Mouse (Mus musculus) MEL (cell line): Measurements from ENCODE around the gene 9430038I01Rik. TPM values are rescaled to one million over a fixed set of nuclear protein-coding genes. Genes with fewer than 3 reads are reported as not detected.

Experiments
- DNase-seq: peaks from one replicate; pipeline ENCODE4 v3.0.0; 2011; ENCODE audit warnings: low read depth, low spot score
- H3K27ac ChIP-seq: 2 replicates; pipeline ENCODE4 v1.5.1; 2012; ENCODE audit warnings: low read depth, mild to moderate bottlenecking, control low read depth, low read length, moderate library complexity; ENCODE audit not compliant: control insufficient read depth
- H3K27me3 ChIP-seq, 2 experiments: fragments of 150-350 bp in 1 of 2; sonication (generic) in 1 of 2; 2 replicates each; pipeline ENCODE4 v1.6.1; 2012; ENCODE audit warnings: low read length in 2 of 2, mild to moderate bottlenecking in 2 of 2, improper control_type of control experiment in 1 of 2, moderate library complexity in 1 of 2; ENCODE audit not compliant: insufficient read depth in 2 of 2, control insufficient read depth in 1 of 2
- H3K36me3 ChIP-seq, 2 experiments: 2 replicates each; pipeline ENCODE4 v1.6.1; 2012 to 2014; ENCODE audit warnings: low read length in 2 of 2, improper control_type of control experiment in 1 of 2, inconsistent platforms in 1 of 2, mild to moderate bottlenecking in 1 of 2; ENCODE audit not compliant: insufficient read depth in 2 of 2, control insufficient read depth in 1 of 2
- H3K4me1 ChIP-seq, 2 experiments: fragments of 150-350 bp in 1 of 2; sonication (generic) in 1 of 2; 2 replicates each; pipeline ENCODE4 v1.6.1; 2012; ENCODE audit warnings: low read length in 2 of 2, improper control_type of control experiment in 1 of 2, mild to moderate bottlenecking in 1 of 2; ENCODE audit not compliant: insufficient read depth in 2 of 2, control insufficient read depth in 1 of 2
- H3K4me3 ChIP-seq, 2 experiments: fragments of 150-350 bp in 1 of 2; sonication (generic) in 1 of 2; 2 replicates each; pipeline ENCODE4 v1.5.1; 2012; ENCODE audit warnings: low read depth in 2 of 2, low read length in 2 of 2, mild to moderate bottlenecking in 2 of 2, moderate library complexity in 2 of 2, control low read depth in 1 of 2, improper control_type of control experiment in 1 of 2; ENCODE audit not compliant: control insufficient read depth in 1 of 2, insufficient read depth in 1 of 2
- H3K79me2 ChIP-seq: 2 replicates; pipeline ENCODE4 v1.6.1; 2012; ENCODE audit warnings: mild to moderate bottlenecking, low read length, moderate library complexity; ENCODE audit not compliant: control insufficient read depth, poor library complexity, insufficient read depth
- H3K9ac ChIP-seq: 2 replicates; pipeline ENCODE4 v1.6.1; 2012; ENCODE audit warnings: low read depth, mild to moderate bottlenecking, control low read depth, low read length, moderate library complexity; ENCODE audit not compliant: control insufficient read depth, poor library complexity, severe bottlenecking
- H3K9me3 ChIP-seq: fragments of 150-350 bp; sonication (generic); replicated peaks from 2 replicates; pipeline ENCODE4 v1.6.1; 2012; ENCODE audit warnings: mild to moderate bottlenecking, low read length, improper control_type of control experiment, moderate library complexity; ENCODE audit not compliant: insufficient read depth
- BHLHE40 ChIP-seq: IDR thresholded peaks from 2 replicates; pipeline ENCODE4 v1.6.1; 2012; ENCODE audit warnings: low read depth, mild to moderate bottlenecking, inconsistent platforms, low read length, improper control_type of control experiment, borderline replicate concordance
- CHD1 ChIP-seq: IDR thresholded peaks from 2 replicates; pipeline ENCODE4 v1.6.1; 2012; ENCODE audit warnings: low read depth, mild to moderate bottlenecking, inconsistent platforms, low read length, improper control_type of control experiment
- CHD2 ChIP-seq: IDR thresholded peaks from 2 replicates; pipeline ENCODE4 v1.6.1; 2011; ENCODE audit warnings: low read length, improper control_type of control experiment
- ELF1 ChIP-seq: IDR thresholded peaks from 2 replicates; pipeline ENCODE4 v1.6.1; 2014; ENCODE audit warnings: low read depth, mild to moderate bottlenecking, inconsistent platforms, low read length, improper control_type of control experiment, moderate library complexity
- GABPA ChIP-seq: IDR thresholded peaks from 2 replicates; pipeline ENCODE4 v1.6.1; 2012; ENCODE audit warnings: low read depth, mild to moderate bottlenecking, inconsistent platforms, low read length, improper control_type of control experiment, moderate library complexity
- GATA1 ChIP-seq: IDR thresholded peaks from 2 replicates; pipeline ENCODE4 v1.6.1; 2011; ENCODE audit warnings: low read depth, low read length, improper control_type of control experiment
- JUND ChIP-seq: IDR thresholded peaks from 2 replicates; pipeline ENCODE4 v1.6.1; 2011; ENCODE audit warnings: low read depth, mild to moderate bottlenecking, improper control_type of control experiment, low read length
- MAX ChIP-seq: IDR thresholded peaks from 2 replicates; pipeline ENCODE4 v1.6.1; 2011; ENCODE audit warnings: low read length, improper control_type of control experiment
- MYB ChIP-seq: IDR thresholded peaks from 2 replicates; pipeline ENCODE4 v1.6.1; 2011; ENCODE audit warnings: mild to moderate bottlenecking, low read depth, low read length, improper control_type of control experiment
- NRF1 ChIP-seq: IDR thresholded peaks from 2 replicates; pipeline ENCODE4 v1.6.1; 2014; ENCODE audit warnings: low read depth, mild to moderate bottlenecking, inconsistent platforms, low read length, improper control_type of control experiment, moderate library complexity; ENCODE audit not compliant: poor library complexity, insufficient read depth, severe bottlenecking
- POLR2A ChIP-seq, 2 experiments: IDR thresholded peaks; 2 replicates each; pipeline ENCODE4 v1.6.1; 2011 to 2012; ENCODE audit warnings: low read length in 2 of 2, mild to moderate bottlenecking in 2 of 2, control low read depth in 1 of 2, improper control_type of control experiment in 1 of 2, low read depth in 1 of 2, moderate library complexity in 1 of 2; ENCODE audit not compliant: control insufficient read depth in 1 of 2, insufficient read depth in 1 of 2, poor library complexity in 1 of 2
- POLR2AphosphoS5 ChIP-seq: IDR thresholded peaks from 2 replicates; pipeline ENCODE4 v1.6.1; 2012; ENCODE audit warnings: low read depth, borderline replicate concordance, mild to moderate bottlenecking, inconsistent platforms, low read length, moderate library complexity, mixed read lengths
- RAD21 ChIP-seq: IDR thresholded peaks from 2 replicates; pipeline ENCODE4 v1.6.1; 2011; ENCODE audit warnings: mild to moderate bottlenecking, low read depth, low read length, improper control_type of control experiment
- RCOR1 ChIP-seq: IDR thresholded peaks from 2 replicates; pipeline ENCODE4 v1.6.1; 2012; ENCODE audit warnings: low read depth, mild to moderate bottlenecking, inconsistent platforms, low read length, improper control_type of control experiment
- SMC3 ChIP-seq: IDR thresholded peaks from 2 replicates; pipeline ENCODE4 v1.6.1; 2011; ENCODE audit warnings: low read depth, low read length, improper control_type of control experiment
- TAL1 ChIP-seq: IDR thresholded peaks from 2 replicates; pipeline ENCODE4 v1.6.1; 2012; ENCODE audit warnings: mild to moderate bottlenecking, inconsistent platforms, low read length, moderate library complexity, mixed read lengths
- UBTF ChIP-seq: IDR thresholded peaks from 2 replicates; pipeline ENCODE4 v1.6.1; 2012; ENCODE audit warnings: low read depth, mild to moderate bottlenecking, inconsistent platforms, low read length, improper control_type of control experiment, moderate library complexity, borderline replicate concordance; ENCODE audit not compliant: insufficient read depth
- USF2 ChIP-seq, 2 experiments: IDR thresholded peaks; 2 replicates each; pipeline ENCODE4 v1.6.1; 2011 to 2012; ENCODE audit warnings: improper control_type of control experiment in 2 of 2, low read length in 2 of 2, borderline replicate concordance in 1 of 2, inconsistent platforms in 1 of 2, low read depth in 1 of 2, mild to moderate bottlenecking in 1 of 2; ENCODE audit not compliant: insufficient read depth in 1 of 2
- ZMIZ1 ChIP-seq: IDR thresholded peaks from 2 replicates; pipeline ENCODE4 v1.6.1; 2012; ENCODE audit warnings: low read depth, mild to moderate bottlenecking, inconsistent platforms, low read length, improper control_type of control experiment, moderate library complexity
- ZNF384 ChIP-seq: IDR thresholded peaks from 2 replicates; pipeline ENCODE4 v1.6.1; 2012; ENCODE audit warnings: low read depth, mild to moderate bottlenecking, inconsistent platforms, low read length, improper control_type of control experiment
- polyA plus RNA-seq, 2 experiments: library from polyadenylated mRNA; stranded (reverse) in 1 of 2; unstranded in 1 of 2; fragments of >175 nt in 1 of 2; fragments of >200 nt in 1 of 2; gene quantifications; 2 replicates each; pipeline versions ENCODE4 v1.2.1 to v1.2.4; 2012; ENCODE audit warnings: low replicate concordance in 2 of 2, low read depth in 1 of 2; ENCODE audit not compliant: insufficient read length in 2 of 2, insufficient read depth in 1 of 2, missing spikeins in 1 of 2
- total RNA-seq: library from RNA; depleted of rRNA; stranded (reverse); fragments of 300-350 nt; gene quantifications from 2 replicates; pipeline ENCODE4 v1.2.3, GENCODE M21; 2012

9430038I01Rik gene
- total and polyA plus RNA-seq, 3 experiments, result 19.0 to 24.5 TPM; not detected in 1

DNA sequence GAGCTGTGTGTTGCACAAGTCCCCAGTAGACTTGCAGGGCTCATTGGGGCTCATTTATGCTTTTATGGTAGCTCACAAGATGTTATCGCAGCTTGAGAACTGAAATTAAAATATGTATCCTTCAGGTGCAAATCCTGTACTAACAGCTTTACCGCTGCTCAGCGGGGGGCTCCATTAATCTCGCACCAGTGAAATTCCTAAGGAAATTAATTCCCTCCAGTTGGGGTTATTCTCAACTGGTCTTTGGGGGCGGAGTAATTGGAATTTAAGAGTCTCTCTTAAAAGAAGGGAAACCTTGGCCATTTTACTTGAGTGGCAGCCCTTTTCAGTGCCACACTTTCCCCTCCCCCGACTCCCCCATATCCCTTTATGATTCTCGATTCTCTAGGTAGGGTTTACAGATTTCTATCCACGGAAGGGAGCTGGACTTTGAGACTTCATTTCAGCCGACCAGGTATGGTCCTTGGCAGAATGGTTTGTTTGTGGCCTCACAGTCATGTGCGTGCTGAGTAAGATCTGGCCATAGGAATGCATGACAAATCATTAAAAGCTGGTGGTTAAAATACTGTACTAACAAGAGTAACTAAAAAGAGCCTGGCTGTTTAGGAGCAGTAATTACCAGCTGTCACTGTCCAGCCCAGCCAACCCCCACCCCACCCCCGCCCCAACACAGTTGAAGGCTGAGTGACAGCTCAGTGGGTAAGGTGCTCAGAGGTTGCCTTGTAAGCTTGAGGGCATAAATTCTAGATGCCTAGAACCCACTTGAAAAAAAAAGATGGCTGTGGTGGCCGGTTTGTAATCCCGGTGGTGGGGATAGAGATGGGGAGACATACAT is 21.4 kb upstream of the 9430038I01Rik start:
- H3K36me3 ChIP-seq, result no peaks in the 10 kb centered on the region
- no peak overlapping the region for H3K27ac ChIP-seq
- no peak overlapping the region for H3K4me3 ChIP-seq
- no peaks in the 10 kb centered on the region for H3K9me3 ChIP-seq
- no peaks in the 10 kb centered on the region for H3K79me2 ChIP-seq
- H3K4me1 ChIP-seq, result peaks cover under 1 to 6% of the 10 kb centered on the region in 2 experiments; a peak in 2 of 4 replicates
- no peak for DNase-seq
- no peak overlapping the region for H3K9ac ChIP-seq
- no peak for TF ChIP-seq SMC3
- TF ChIP-seq ZNF384, result no peak
- no peak for TF ChIP-seq ZMIZ1
- no peak for TF ChIP-seq CHD1
- TF ChIP-seq USF2 (IDR thresholded peaks at IDR 0.05; ENCODE audit: borderline replicate concordance in 1 of 2, insufficient read depth in 1 of 2, low read depth in 1 of 2, low read length in 2 of 2), result no peak
- TF ChIP-seq GATA1, result no peak
- no peak for TF ChIP-seq TAL1
- TF ChIP-seq MAX, result no peak
- TF ChIP-seq BHLHE40, result no peak
- TF ChIP-seq CHD2, result no peak
- no peak for TF ChIP-seq UBTF
- TF ChIP-seq RCOR1, result no peak
- no peak for TF ChIP-seq POLR2AphosphoS5
- no peak for TF ChIP-seq JUND
- no peak for TF ChIP-seq POLR2A (IDR thresholded peaks at IDR 0.05; ENCODE audit: control insufficient read depth in 1 of 2, insufficient read depth in 1 of 2, low read depth in 1 of 2, low read length in 2 of 2, poor library complexity in 1 of 2)
- no peak for TF ChIP-seq ELF1
- no peak for TF ChIP-seq NRF1
- TF ChIP-seq GABPA, result no peak
- no peak for TF ChIP-seq MYB
- TF ChIP-seq, all 39 proteins: peak for 0
- no peaks in the 10 kb centered on the region; a peak in 1 of 4 replicates for H3K27me3 ChIP-seq

DNA sequence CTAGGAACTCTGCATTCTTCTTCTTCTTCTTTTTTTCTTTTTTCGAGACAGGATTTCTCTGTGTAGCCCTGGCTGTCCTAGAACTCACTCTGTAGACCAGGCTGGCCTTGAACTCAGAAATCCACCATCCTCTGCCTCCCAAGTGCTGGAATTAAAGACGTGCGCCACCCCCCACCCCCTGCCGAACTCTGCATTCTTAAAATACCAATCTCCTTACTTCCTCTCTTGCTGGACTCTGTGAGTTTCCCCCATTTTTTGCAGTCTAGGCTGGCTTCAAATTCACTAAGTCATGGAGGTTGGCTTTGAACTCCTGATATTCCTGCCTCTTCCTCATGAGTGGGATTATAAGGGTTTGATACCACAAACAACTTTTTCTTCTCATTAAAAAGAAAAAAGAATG is 16.1 kb upstream of the 9430038I01Rik start:
- no peaks in the 10 kb centered on the region for H3K79me2 ChIP-seq
- H3K27ac ChIP-seq, result no peak overlapping the region
- no peaks in the 10 kb centered on the region; a peak in 1 of 4 replicates for H3K27me3 ChIP-seq
- H3K9ac ChIP-seq, result no peak overlapping the region
- no peaks in the 10 kb centered on the region for H3K9me3 ChIP-seq
- TF ChIP-seq UBTF (no peak), RAD21 (no peak), SMC3 (no peak)
- H3K4me1 ChIP-seq, result peaks cover 3% of the 10 kb centered on the region in 2 experiments; a peak in 1 of 4 replicates
- peak; percentile 14 for DNase-seq
- H3K36me3 ChIP-seq, result no peaks in the 10 kb centered on the region
- no peak overlapping the region for H3K4me3 ChIP-seq
